Mouse (Mus musculus): ENCODE data around the gene C2cd2l.

DNA sequence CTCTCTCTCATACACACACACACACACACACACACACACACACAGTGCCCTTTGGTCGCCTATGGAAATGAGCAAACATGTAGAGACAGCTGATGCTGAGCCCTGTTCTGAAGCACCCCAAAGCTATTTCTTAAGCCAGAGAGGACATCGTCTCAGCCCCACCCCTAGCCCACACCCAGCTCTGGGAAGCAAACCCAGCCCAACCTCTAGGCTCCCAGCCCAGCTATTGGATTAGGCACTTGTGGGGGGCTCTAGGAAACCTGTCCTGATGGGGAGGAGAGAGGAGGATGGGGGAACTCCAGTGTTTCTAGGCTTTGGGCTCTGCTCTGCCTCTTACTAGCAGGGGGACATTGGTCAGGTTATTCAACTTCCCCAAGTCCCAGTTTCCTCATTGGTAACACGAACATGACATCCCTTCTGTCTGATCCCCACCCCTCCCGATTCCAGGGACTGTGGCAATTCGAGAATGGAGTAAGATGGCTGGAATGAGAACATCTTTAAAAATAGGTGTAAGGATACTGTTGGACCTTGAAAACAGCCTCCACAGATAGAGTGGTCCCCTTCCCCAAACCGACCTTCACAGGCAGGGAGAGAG is 33.7 kb downstream of the C2cd2l start:
- TF ChIP-seq POLR2A (IDR thresholded peaks at IDR 0.05; ENCODE audit: borderline replicate concordance, extremely low read depth, low read depth, low read length) (no peak), CTCF (IDR thresholded peaks at IDR 0.05; ENCODE audit: insufficient read depth, low read length) (no peak)

Measured in lung, adult 2 months (tissue).